Mouse (Mus musculus): ENCODE measurements around the gene Irx4.

Gene Irx4

DNA sequence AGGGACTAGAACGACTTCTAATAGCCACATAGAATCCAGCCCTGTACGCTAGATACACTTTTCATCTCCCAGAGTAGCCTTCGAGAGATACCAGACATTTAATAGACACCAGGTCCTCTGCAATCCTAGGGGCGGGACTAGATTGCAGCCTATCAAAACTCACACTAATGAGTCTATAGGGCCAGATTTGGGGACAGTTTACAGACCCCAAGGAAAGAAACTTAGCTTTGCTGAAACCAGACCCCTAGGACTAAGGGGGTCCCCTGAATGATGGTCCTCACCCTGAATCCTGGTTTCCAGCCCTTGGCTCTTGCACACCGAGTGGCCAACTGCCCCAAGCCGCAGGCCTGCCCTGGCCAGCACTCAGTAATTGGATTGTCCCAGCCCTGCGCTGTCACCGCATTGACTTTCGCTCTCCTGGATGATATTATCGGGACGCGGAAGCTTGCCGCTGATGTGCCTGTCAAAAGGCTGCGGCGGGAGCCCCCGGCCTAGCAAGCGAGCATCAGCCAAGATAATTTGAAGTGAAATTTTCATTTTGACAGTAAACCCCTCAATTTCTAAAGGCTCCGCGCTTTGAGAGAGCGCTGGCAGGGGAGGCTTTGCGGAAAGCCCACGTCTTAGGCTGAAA, 10.3 kb downstream of the Irx4 start:
- no peak for DNase-seq (ENCODE audit: low read depth, low spot score)

DNA sequence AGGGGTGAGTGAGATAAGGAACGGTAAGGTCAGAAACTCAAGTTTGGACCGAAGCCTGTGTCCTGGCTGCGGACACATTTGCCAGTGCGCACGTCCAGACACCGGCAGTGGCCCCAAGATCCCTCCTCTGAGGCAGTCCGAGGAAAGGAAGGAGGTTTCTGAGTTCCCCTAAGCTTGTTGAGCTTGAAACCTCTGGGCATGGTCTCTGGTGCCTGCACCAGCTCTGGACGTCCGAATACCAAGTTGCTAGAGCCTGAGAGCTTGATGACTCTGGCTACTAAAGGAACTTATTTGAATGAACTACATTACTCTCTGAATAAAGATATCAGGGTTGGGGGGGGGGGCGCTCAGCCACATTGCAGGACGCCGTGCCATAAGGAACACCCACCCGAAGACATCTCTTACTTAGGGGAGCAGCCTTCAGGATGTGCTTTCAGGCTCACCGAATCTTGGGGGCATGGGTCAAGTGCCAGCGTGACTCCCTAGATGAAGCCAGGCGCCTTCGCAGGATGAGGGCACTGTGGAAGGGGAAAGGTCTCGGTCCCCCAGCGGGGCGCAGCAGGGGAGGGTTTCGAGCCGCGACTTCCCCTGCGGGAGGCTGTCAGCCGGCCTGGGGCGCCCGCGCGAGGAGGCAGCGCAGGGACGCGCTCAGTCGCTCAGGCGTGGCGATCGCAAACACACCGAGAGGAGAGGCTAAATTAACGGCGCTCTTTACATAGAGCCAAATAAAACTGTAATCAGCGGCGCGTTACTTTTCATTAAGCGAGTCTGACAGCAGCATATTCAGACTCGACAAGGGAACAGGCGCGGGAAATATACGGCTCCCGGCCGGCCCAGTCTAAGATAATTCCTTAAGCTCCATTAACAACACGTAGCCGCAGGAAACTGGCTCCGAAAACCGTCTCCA, 11.3 kb downstream of the Irx4 start:
- no peak for DNase-seq (ENCODE audit: low read depth, low spot score)

DNA sequence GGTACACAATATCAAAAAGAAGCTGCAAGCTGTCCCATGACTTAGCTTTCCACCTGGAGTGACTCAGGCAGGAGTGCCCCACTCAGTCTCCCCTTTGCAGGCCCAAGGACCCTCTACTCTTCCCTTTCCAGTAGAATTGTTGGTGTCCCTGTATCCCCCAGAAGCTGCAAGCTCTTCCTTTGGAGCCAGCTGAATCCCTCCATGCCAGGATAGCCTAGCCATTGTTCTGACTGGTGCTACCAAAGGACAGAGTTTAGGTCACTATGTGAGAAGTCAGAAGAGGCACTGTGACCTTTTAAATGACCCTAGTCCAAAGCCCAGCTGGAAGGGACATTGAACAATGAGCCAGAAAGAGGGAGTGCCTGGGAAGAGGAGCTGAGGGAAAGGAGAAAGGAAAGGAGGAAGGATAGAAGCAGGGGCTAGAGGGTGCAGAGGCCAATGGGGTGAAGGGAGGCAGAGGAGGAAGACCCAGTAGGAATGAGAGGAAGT, 12.6 kb downstream of the Irx4 start:
- no peak for DNase-seq (ENCODE audit: low read depth, low spot score)

DNA sequence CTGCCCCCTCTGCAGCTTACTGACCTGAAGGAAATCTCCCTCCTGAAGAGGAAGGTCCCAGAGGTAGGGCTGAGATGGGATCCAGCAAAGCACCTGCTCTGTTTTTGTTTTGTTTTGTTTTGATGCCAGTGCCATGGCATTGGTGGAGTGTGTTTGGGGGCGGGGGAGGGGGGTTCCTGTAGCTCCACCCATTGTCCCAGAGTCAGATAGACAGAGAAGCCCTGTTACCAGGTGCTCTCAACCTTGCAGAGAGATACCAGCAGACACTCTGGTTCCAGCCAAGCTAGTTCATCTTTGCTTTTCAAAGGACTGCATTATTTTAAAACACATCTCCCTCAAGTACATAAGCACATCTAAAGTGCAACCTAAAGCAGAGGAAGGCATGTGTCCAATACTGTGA, 13.3 kb downstream of the Irx4 start:
- no peak for DNase-seq (ENCODE audit: low read depth, low spot score)

DNA sequence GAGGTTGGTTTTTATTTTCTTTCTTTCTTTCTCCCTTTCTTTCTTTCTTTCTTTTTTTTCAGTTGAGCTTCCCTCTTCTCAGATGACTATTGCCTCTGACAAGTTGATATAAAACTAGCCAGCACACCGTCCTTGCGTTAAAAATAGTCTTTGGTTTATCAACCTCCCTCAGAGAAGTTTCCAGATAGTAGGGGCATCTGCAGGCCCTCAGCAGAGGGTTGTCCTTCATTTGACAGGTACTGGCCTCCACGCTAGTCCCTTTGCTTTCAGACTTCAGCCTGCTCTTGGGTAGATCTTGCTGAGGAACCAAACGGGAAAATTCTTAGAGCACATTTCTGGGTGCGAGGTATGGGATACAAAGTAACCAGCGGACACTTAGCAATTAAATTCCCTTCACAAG, 17.1 kb downstream of the Irx4 start:
- no peak for DNase-seq (ENCODE audit: low read depth, low spot score)

DNA sequence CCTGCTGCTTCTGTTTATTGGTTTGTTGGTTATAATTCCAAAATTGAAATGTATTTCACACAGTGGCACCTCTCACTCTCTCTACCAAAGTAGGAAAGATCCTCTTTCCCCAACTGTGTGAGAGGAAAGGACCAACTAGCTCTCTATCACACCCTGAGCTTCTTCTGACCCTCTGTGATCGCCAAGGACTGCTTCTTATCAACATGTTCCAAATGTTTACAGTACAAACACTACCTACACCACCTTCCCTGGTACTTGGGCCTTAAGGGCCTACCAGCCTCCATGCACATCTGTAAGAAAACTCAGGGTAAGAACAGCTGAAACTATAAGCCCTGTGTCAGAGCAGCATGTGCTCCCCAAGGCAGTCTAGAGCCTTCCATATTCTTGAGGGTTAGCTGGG, 17.5 kb downstream of the Irx4 start:
- no peak for DNase-seq (ENCODE audit: low read depth, low spot score)

DNA sequence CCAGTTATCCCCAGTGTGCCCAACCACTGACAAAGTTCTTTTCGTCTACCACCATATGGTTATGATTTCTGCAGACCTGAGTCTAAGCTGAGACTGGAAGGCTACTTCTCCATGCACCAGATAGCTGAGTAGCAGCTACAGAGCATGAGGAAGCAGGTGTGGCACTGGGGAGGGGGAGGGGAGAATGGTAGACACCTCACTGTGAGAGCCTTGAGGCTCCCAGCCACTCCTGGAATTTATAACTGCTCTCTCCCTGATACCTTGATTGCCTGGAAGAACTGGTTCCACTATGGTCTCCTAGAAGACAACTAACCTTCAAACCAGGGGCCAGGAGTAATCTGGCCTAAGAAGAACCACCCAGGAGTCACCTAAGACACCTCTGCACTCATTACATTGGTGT, 18.9 kb downstream of the Irx4 start:
- no peak for DNase-seq (ENCODE audit: low read depth, low spot score)

DNA sequence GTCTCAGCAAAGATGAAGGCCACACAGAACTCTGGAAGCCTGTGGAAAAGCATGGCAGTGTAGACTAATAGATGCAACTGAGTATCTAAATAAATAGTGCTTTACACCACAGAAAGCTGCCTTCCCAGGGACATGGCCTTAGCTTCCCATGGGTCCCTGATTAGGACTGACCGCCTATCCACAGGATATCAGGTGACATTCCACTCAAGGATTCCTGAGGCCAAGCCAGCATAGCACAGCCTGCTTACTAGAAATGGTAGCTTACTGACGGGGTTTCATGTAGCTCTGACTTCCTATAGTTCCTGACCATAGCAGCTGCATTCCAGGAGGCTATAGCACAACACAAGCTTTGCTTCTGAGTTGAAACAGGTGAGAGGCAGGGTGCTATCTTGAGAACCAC, 22.1 kb downstream of the Irx4 start:
- DNase-seq (ENCODE audit: low read depth, low spot score): no peak

DNA sequence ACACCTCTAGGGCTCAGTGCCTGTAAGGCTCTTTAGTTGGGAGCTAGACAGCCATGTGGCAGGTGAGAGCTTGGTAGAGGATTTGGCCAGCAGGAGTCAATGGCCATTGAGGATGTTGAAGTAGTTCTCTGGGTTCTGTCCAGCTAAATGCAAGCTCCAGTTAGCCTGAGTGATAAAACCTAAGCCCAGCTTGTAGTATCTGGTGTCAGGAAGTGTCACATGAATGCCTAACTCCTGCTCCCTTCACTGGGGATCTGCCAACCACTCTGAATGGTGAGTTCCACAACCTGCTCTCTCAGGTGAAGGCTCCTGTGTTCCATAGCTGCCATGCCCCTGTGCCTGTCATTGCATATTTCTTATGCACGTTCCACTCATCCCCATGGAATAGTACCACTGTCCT, 23.3 kb downstream of the Irx4 start:
- DNase-seq (ENCODE audit: low read depth, low spot score): no peak

DNA sequence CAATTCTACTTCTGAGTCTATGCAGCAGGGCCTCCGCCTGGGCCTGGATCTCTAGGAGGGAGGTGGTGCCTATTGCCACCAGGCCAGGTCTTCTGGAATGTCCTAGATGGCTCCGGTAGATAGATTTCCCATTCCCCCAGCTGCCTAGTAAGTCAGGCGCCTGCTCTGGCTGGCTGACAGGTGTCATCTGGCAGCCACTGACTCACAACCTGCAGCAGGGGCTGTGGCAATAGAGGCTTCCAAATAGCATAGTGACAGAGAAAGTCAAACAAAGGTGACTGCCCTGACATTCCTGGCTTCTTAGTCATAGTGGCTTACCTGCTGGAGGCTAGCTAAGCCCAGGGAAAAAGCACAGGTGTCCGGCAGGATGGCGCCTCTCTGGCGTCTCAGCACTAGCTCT, 29.9 kb downstream of the Irx4 start:
- no peak for DNase-seq (ENCODE audit: low read depth, low spot score)

DNA sequence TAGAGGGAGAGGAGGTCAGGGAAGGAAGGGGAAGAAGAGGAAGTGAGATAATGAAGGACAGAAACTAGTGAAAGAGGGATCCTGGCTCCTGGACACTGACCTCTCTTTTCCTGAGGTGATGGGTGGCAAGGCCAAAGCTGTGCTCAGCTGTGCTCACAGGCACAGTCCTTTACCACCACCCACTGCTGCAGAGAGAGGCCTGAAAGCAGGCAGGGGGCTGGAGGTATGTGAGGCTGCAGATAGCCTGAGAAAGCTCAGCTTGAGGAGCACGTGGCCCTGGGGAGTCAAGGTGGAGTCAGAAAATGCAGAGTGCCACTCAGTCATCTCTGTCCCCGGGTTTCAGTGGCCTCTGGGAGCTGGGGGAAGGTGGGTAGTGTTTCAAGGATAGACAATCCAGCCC, 30.8 kb downstream of the Irx4 start:
- DNase-seq (ENCODE audit: low read depth, low spot score): no peak

DNA sequence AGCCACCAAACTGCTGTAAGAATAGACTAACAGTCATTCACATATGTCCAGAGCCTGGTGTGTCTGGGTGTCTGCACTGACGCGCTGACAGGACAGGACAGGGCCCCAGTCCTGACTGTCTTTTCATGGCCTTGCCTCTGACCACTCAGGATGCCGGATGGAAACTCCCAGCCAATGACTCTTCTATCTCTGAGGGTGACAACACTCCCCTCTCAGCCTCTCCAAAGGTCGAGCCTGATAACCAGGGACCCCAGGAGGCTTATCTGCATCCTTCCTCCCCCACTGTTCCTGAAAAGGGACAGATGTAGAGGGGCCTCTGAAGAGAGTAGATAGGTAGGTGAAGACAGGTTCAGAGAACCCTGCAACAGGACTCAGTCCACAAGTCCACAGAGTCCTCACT, 38.4 kb downstream of the Irx4 start:
- no peak for DNase-seq (ENCODE audit: low read depth, low spot score)

DNA sequence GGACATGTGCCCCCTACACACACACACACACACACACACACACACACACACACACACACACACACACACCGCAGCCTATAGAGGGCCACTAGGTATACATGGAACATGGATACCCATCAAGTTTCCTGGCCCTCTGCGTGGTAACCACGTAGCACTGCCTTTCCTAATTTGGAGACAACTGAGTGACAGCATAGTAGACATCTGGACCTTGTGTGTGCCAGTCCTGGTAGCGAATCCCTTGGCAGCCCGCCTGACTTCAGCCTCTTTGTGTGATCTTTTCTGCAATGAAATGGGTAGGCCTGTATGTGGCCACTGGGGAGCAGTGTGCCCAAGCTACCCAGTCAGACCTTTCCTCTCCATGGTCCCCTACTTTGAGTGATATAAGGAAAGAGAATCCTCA, 39.0 kb downstream of the Irx4 start:
- DNase-seq (ENCODE audit: low read depth, low spot score): no peak

DNA sequence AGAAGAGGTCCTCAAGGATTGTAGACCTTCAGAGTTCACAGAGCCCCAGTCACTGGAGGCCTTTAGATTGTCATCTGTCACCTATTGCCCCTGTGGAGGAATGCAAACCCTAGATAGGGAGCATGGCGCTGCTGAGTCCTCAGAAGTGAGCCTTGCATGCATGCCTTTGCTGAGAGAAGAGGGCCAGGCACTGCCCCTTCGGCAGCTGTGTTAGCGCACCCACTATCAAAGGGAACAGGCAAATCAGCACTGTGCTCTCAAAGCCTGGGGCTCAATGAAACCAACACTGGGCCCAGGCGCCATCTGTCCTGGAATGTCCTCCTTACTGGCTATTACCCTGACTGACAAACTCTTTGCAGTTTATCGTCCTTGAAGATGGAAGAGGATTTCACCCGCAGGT, 44.5 kb downstream of the Irx4 start:
- peak; percentile 7 for DNase-seq (ENCODE audit: low read depth, low spot score)

DNA sequence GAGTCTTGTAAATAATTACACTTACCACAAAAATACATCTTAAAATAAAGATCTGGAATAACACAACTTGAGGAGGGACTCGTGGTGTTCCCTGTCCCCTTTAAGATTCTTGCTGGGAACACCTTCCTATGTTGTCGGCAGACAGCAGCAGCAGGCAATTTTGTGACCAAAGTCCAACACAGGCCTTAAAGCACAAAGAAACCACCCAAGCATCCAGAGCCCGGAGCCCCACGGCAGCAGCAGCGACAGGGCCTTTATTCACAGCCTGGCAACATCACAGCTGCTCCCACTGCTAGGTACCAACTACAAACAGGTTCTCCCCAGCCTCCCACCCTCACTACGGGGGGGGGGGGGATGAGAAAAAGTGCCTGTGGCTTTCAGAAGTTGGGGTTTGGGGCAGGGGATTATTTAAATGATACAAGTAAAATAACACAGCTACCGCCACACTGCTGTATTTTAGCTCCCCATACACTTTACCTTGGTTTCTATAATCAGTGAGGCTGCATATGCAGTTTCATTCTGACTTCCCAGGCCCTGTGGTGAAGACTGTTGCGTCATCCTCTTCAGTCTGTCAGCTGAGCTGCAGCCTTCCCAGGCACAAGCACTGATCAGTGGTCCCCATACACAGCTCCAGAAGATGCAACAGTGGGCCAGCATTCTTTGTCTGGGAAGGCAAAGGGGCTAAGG, 45.3 kb downstream of the Irx4 start:
- peak; percentile 6 for DNase-seq (ENCODE audit: low read depth, low spot score)

DNA sequence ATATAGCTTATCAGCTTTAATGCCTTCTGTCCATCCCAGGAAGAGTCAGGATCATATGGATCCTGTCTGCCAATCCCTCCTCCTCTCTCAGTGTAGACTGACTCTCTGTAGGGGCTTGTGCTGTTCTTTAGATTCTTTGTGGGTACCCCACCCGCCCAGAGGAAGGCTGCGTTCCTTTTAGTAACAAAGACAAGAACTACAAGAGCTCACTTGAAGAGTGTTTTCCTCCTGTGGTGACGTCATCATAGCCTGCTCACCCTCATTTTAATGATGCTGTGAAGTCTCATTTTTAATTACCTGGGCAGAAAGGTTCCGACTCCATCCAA, 45.8 kb downstream of the Irx4 start:
- no peak for DNase-seq (ENCODE audit: low read depth, low spot score)

DNA sequence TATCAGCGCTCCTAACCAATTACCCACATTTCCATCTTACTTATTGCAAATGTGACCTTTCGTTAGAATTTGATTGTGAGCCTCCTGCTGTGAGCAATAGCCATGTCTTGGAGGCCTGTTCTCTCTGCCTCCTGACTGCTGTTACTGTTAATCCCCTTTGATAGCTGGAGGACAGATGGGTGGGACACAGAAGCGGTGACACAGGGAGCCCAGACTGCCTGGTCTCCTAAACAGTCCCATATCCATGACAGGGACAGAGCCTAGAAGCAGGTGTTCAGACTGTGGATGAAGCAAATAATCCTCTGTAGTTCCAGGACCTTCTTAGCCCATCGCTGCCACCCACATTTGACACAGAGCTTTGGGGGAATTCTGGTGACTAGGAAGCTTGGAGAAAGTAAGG, 46.2 kb downstream of the Irx4 start:
- no peak for DNase-seq (ENCODE audit: low read depth, low spot score)

DNA sequence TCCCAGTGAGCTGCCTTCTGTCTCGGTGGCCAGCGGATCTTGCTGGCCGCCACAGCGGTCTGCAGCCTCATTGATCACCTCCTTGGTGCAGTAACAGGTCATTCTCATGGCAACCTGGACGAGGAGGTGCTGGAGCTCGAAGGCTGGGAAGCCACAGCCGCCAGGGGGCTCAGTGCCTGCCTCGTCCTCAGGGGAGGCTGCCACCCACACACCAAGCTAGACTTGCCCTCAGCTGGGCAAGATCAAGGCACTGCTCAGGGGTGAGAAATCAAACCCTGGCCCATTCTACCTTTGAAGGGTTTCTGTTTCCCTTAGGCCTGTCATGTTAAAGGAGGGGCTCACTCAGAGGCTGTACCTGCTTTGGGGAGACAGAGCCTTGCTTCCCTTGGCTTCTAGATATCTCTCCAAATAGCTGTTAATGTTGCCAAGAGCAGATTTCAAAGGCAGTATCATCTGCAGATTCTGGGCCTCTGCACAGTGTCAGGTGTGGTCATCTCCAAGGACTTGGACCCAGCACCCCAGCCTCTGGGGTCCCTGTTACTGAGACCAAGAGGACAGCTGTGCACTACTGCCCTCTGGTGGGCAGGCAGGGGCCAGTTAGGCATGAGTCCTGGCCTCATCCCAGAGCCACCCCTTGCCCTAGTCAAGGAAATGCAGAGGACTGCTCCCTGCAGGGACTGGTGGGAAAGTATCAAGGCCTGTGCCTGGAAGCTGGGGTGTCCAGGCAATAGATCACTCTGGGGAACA, 50.1 kb downstream of the Irx4 start:
- peak; percentile 76 for DNase-seq (ENCODE audit: low read depth, low spot score)
